Mouse (Mus musculus): Measurements from ENCODE around the gene Hsd17b14. TPM values are rescaled to one million over a fixed set of nuclear protein-coding genes. Genes with fewer than 3 reads are reported as not detected.
"Not testable (repeated sequence)": the region's sequence is repeated elsewhere in the genome, so short reads cannot be mapped to it uniquely, and the experiment has no call there.

The Hsd17b14 gene
- polyA plus RNA-seq, 1 experiment from 2014 or later: 0.43 TPM

GRCm38 (mm10) chr7:45522194-45522752, 32.4 kb upstream of the Hsd17b14 start:
- 54% methylated on average over 16 of the region's 16 CpGs for WGBS
- H3K36me3 ChIP-seq: peaks cover 11% of the 10 kb centered on the region
- H3K27me3 ChIP-seq (ENCODE audit: low read depth, poor library complexity, severe bottlenecking): no peaks in the 10 kb centered on the region
- DNase-seq (ENCODE audit: low spot score): no peak
- H3K4me3 ChIP-seq: peak overlapping the region; percentile 63
- no peaks in the 10 kb centered on the region for H3K9me3 ChIP-seq (replicated peaks)
- peaks cover 35% of the 10 kb centered on the region for H3K4me1 ChIP-seq
- peak overlapping the region; percentile 91 for H3K27ac ChIP-seq (replicated peaks)

DNA sequence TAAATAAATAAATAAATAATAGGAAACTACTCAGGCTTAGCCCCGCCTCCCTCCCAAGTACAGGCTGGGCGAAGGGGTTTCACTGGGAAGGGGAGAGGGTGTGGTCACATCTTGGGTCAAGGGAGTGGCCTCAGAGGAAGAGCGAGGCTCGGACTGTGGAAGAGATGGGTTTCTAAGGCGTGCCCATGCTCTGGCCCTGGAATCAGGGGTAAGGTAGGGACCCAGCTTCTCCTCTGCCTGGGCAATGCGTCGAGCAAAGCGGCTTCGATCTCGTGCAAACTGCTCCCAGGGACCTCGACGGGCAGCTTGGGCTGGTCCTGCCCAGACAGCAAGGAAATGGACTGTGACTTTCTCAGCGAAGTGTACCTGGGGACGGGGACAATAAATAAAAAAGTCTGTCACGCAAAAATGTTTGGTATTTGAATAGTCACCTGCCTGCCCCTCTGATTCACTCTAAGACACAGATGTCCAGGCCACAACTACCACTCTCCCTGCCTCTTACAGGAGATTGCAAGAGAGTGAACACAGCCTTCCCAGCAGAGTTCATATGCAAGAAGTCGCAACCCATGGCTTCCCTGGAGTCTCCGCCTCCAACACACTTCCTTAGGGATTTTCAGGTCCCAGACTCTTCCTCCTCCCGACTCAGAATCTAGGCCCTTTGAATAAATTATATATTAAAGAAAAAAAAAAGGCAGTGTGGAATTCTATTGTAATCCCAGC, 31.6 kb upstream of the Hsd17b14 start:
- H3K9me3 ChIP-seq (replicated peaks): no peaks in the 10 kb centered on the region
- whole genome bisulfite sequencing: 75% methylated on average over 18 of the region's 18 CpGs
- peak overlapping the region; percentile 29 for H3K4me3 ChIP-seq
- peaks cover 11% of the 10 kb centered on the region for H3K36me3 ChIP-seq
- H3K27ac ChIP-seq (replicated peaks): no peak overlapping the region
- H3K4me1 ChIP-seq: peaks cover 35% of the 10 kb centered on the region
- DNase-seq (ENCODE audit: low spot score): no peak
- no peaks in the 10 kb centered on the region for H3K27me3 ChIP-seq (ENCODE audit: low read depth, poor library complexity, severe bottlenecking)

- Histone ChIP-seq H3K36me3 (peaks cover 11% of the 10 kb centered on the region), H3K9me3 (replicated peaks) (no peaks in the 10 kb centered on the region), H3K27ac (replicated peaks) (no peak overlapping the region), H3K4me3 (peak overlapping the region; percentile 29), H3K4me1 (peaks cover 35% of the 10 kb centered on the region), H3K27me3 (ENCODE audit: low read depth, poor library complexity, severe bottlenecking) (no peaks in the 10 kb centered on the region)
- DNase-seq (ENCODE audit: low spot score): no peak
- 87% methylated on average over 13 of the region's 13 CpGs for WGBS
These were observed 31.0 kb upstream of the Hsd17b14 start for GRCm38 (mm10) chr7:45523678-45524170.

- H3K4me3 ChIP-seq: peak overlapping the region; percentile 83
- H3K9me3 ChIP-seq (replicated peaks): no peaks in the 10 kb centered on the region
- no peak for DNase-seq (ENCODE audit: low spot score)
- peaks cover 46% of the 10 kb centered on the region for H3K4me1 ChIP-seq
- peak overlapping the region; percentile 90 for H3K27ac ChIP-seq (replicated peaks)
- H3K36me3 ChIP-seq: peaks cover 11% of the 10 kb centered on the region
- WGBS: 32% methylated on average over 12 of the region's 12 CpGs
- no peaks in the 10 kb centered on the region; the same call in 1 of the 2 replicates for H3K27me3 ChIP-seq (ENCODE audit: low read depth, poor library complexity, severe bottlenecking)
These were observed 29.7 kb upstream of the Hsd17b14 start for GRCm38 (mm10) chr7:45524841-45525621.

GRCm38 (mm10) chr7:45525809-45526473, 28.8 kb upstream of the Hsd17b14 start, which contains the start of the genes Ppp1r15a and Plekha4:
TSS of gene Ppp1r15a (minus strand) at chr7:45526268.
TSS of gene Plekha4 (plus strand) at chr7:45526330.
- H3K27me3 ChIP-seq (ENCODE audit: low read depth, poor library complexity, severe bottlenecking): peaks cover 6% of the 10 kb centered on the region; the same call in 1 of the 2 replicates
- H3K36me3 ChIP-seq: peaks cover 11% of the 10 kb centered on the region
- no peaks in the 10 kb centered on the region for H3K9me3 ChIP-seq (replicated peaks)
- peaks cover 53% of the 10 kb centered on the region for H3K4me1 ChIP-seq
- peak; percentile 94 for DNase-seq (ENCODE audit: low spot score)
- H3K4me3 ChIP-seq: peak within 1 kb of the TSS; percentile 83
- H3K27ac ChIP-seq (replicated peaks): peak within 1 kb of the TSS; percentile 90
- WGBS: under 1% methylated on average over 54 of the region's 54 CpGs

DNA sequence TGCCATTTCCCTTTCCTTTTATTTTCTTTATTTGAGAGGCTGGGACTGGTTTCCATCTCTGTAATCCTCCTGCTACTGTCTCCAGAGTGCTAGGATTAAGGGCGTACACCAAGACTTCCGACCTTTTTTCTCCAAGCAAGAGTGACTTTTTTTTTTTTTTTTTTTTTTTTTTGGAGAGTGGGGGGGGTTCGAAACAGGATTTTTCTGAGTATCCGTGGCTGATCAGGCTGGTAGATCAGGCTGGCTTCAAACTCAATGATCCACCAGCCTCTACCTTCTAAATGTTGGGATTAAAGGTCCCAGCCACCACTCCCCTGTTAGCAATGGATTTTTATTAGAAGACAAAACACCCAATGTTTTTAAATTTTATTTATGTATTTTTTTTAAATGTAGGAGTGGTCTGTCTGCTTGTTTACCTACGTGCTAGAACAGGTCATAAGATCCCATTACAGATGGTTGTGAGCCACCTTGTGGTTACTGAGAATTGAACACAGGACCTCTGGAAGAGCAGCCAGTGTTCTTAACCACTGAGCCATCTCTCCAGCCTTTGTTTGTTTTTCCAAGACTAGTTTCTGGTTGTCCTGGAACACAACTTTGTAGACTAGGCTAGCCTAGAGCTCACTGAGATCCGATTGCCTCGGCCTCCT, 28.1 kb upstream of the Hsd17b14 start:
- Histone ChIP-seq H3K4me1 (peaks cover 50% of the 10 kb centered on the region), H3K9me3 (replicated peaks) (no peaks in the 10 kb centered on the region), H3K27ac (replicated peaks) (peak overlapping the region; percentile 90), H3K27me3 (ENCODE audit: low read depth, poor library complexity, severe bottlenecking) (peaks cover 6% of the 10 kb centered on the region; the same call in 1 of the 2 replicates), H3K36me3 (peaks cover 11% of the 10 kb centered on the region), H3K4me3 (peak overlapping the region; percentile 83)
- no peak for DNase-seq (ENCODE audit: low spot score)
- 25% methylated on average over 7 of the region's 7 CpGs for WGBS

DNA sequence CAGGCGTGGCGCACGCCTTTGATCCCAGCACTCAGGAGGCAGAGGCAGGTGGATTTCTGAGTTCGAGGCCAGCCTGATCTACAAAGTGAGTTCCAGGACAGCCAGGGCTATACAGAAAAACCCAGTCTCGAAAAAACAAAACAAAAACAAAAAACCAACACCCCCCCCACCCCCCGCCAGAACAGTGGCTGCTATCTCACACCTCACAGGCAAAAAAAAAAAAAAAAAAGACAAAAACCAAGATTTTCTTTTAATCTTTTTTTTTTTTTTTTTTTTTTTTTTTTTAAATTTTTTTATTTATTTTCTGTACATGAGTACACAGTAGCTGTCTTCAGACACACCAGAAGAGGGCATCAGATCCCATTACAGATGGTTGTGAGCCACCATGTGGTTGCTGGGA, 27.5 kb upstream of the Hsd17b14 start:
- H3K27ac ChIP-seq (replicated peaks); H3K9me3 ChIP-seq (replicated peaks); H3K27me3 ChIP-seq (ENCODE audit: low read depth, poor library complexity, severe bottlenecking); DNase-seq (ENCODE audit: low spot score); H3K4me3 ChIP-seq: not testable (repeated sequence)
- Histone ChIP-seq H3K4me1 (peaks cover 48% of the 10 kb centered on the region), H3K36me3 (peaks cover 11% of the 10 kb centered on the region)
- 89% methylated on average over 6 of the region's 6 CpGs for WGBS

DNA sequence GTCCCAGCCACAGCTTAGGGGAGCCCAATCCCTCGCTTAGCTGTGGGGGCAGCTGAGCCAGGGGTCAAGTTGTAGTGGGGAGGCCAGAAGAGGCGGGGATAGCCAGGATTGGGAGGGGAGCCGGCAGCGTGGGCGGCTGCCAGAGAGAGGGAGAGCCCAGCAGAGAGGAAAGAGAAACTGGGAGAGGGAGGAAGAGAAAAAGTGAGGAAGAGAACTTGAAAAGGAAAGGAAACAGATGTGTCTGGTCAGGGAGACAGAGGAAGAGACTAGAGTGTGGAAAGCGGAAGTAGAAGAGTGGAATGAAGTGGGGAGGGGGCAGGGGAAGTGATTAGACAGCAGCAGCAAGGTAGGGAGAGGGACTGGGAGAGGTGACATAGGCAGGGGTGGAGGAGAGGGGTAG, 25.2 kb upstream of the Hsd17b14 start:
- H3K9me3 ChIP-seq (replicated peaks): no peaks in the 10 kb centered on the region
- H3K4me3 ChIP-seq: no peak overlapping the region
- DNase-seq (ENCODE audit: low spot score): no peak
- H3K4me1 ChIP-seq: peaks cover 31% of the 10 kb centered on the region
- peaks cover 6% of the 10 kb centered on the region; the same call in 1 of the 2 replicates for H3K27me3 ChIP-seq (ENCODE audit: low read depth, poor library complexity, severe bottlenecking)
- whole genome bisulfite sequencing: 31% methylated on average over 6 of the region's 6 CpGs
- 0 out of 2 replicates have a peak, but pooled peaks cover under 1% of the 10 kb centered on the region for H3K36me3 ChIP-seq
- no peak overlapping the region for H3K27ac ChIP-seq (replicated peaks)

GRCm38 (mm10) chr7:45530643-45531042, 24.1 kb upstream of the Hsd17b14 start:
- Histone ChIP-seq H3K4me1 (peaks cover 19% of the 10 kb centered on the region), H3K27ac (replicated peaks) (peak overlapping the region; percentile 28; the same call in 1 of the 2 replicates), H3K9me3 (replicated peaks) (no peaks in the 10 kb centered on the region), H3K27me3 (ENCODE audit: low read depth, poor library complexity, severe bottlenecking) (peaks cover 6% of the 10 kb centered on the region; the same call in 1 of the 2 replicates), H3K4me3 (no peak overlapping the region), H3K36me3 (no peaks in the 10 kb centered on the region)
- DNase-seq (ENCODE audit: low spot score): no peak
- WGBS: 84% methylated on average over 2 of the region's 2 CpGs

DNA sequence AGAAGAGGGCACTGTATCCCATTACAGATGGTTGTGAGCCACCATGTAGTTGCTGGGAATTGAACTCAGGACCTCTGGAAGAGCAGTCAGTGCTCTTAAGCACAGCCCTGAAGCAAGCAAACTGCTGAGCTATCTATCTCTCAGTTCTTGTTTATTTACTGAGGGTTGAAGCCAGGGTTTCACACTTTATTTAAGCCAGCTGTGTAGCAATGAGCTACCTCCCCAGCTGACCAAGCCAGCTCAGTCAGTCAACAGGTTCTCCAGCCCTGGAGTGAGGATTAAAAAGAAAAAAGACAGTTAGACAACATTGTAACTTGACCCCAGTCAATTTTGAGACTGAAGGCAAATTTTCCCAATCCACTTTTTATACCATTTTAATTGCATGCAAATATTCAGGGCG, 19.0 kb upstream of the Hsd17b14 start:
- peaks cover 10% of the 10 kb centered on the region for H3K4me1 ChIP-seq
- no peaks in the 10 kb centered on the region for H3K36me3 ChIP-seq
- no peak overlapping the region for H3K4me3 ChIP-seq
- 0 out of 2 replicates have a peak, but pooled peaks cover 2% of the 10 kb centered on the region for H3K27me3 ChIP-seq (ENCODE audit: low read depth, poor library complexity, severe bottlenecking)
- H3K27ac ChIP-seq (replicated peaks): no peak overlapping the region
- H3K9me3 ChIP-seq (replicated peaks): no peaks in the 10 kb centered on the region
- 76% methylated on average over 1 of the region's 1 CpGs for WGBS
- no peak for DNase-seq (ENCODE audit: low spot score)

- DNase-seq (ENCODE audit: low spot score): no peak
- H3K27ac ChIP-seq (replicated peaks): peak overlapping the region; percentile 86
- no peaks in the 10 kb centered on the region for H3K9me3 ChIP-seq (replicated peaks)
- no peaks in the 10 kb centered on the region for H3K27me3 ChIP-seq (ENCODE audit: low read depth, poor library complexity, severe bottlenecking)
- H3K36me3 ChIP-seq: no peaks in the 10 kb centered on the region
- WGBS: 78% methylated on average over 10 of the region's 10 CpGs
- H3K4me3 ChIP-seq: peak overlapping the region; percentile 73
- peaks cover 12% of the 10 kb centered on the region for H3K4me1 ChIP-seq
These were observed 17.1 kb upstream of the Hsd17b14 start for GRCm38 (mm10) chr7:45537602-45538001.
